Mouse (Mus musculus) embryonic facial prominence, embryonic 11.5 days (tissue): ENCODE measurements around the gene Cyp46a1. TPM values are rescaled to one million over a fixed set of nuclear protein-coding genes. Genes with fewer than 3 reads are reported as not detected.

Experiments used
- ATAC-seq: fragments of 200-750 bp; cut with Nextera tagmentation; replicated peaks from 2 replicates; pipeline ENCODE4 v1.8.0; 2017; ENCODE audit warnings: low read depth; ENCODE audit not compliant: insufficient number of reproducible peaks, low FRiP score, low TSS enrichment
- DNase-seq: peaks from one replicate; pipeline ENCODE4 v3.0.0-alpha.2; 2015; ENCODE audit warnings: low spot score
- H3K27ac ChIP-seq: fragments of 300-500 bp; sonication (generic); replicated peaks from 2 replicates; pipeline ENCODE4 v1.5.1; 2014; ENCODE audit warnings: mild to moderate bottlenecking, low read depth, low read length, control low read depth
- H3K27me3 ChIP-seq: fragments of 300-500 bp; sonication (generic); 2 replicates; pipeline ENCODE4 v1.6.1; 2014; ENCODE audit warnings: mild to moderate bottlenecking, low read length, moderate library complexity, mixed read lengths; ENCODE audit not compliant: control insufficient read depth, insufficient read depth
- H3K36me3 ChIP-seq: fragments of 300-500 bp; sonication (generic); replicated peaks from 2 replicates; pipeline ENCODE4 v1.6.1; 2014; ENCODE audit warnings: low read depth, mild to moderate bottlenecking, low read length, moderate library complexity, mixed read lengths; ENCODE audit not compliant: control insufficient read depth, insufficient read depth
- H3K4me1 ChIP-seq: fragments of 300-500 bp; sonication (generic); 2 replicates; pipeline ENCODE4 v1.6.1; 2014; ENCODE audit warnings: low read length, mixed read lengths; ENCODE audit not compliant: control insufficient read depth, insufficient read depth
- H3K4me2 ChIP-seq: fragments of 300-500 bp; sonication (generic); 2 replicates; pipeline ENCODE4 v1.6.1; 2014; ENCODE audit warnings: low read depth, mild to moderate bottlenecking, control low read depth, low read length, moderate library complexity
- H3K4me3 ChIP-seq: fragments of 300-500 bp; sonication (generic); 2 replicates; pipeline ENCODE4 v1.5.1; 2014; ENCODE audit warnings: low read depth, low read length, control low read depth
- H3K9ac ChIP-seq: fragments of 300-500 bp; sonication (generic); replicated peaks from 2 replicates; pipeline ENCODE4 v1.6.1; 2014; ENCODE audit warnings: mild to moderate bottlenecking, control low read depth, low read length
- H3K9me3 ChIP-seq: fragments of 300-500 bp; sonication (generic); replicated peaks from 2 replicates; pipeline ENCODE4 v1.6.1; 2016; ENCODE audit warnings: mild to moderate bottlenecking, low read length, inconsistent platforms, mixed read lengths; ENCODE audit not compliant: control insufficient read depth
- WGBS: fragments of 180-500 bp; shearing (Covaris S2); extraction: QIAGEN DNeasy Blood & Tissue Kit; methylation state at CpG from one replicate; pipeline ENCODE4 v1.1.7; 2014; 5-methylcytosine and 5-hydroxymethylcytosine counted together
- polyA plus RNA-seq: library from polyadenylated mRNA; unstranded; fragments of >200 nt; fragmentation: Nextera tagmentation; extraction: Ambion mirVana; gene quantifications from 2 replicates; pipeline ENCODE4 v1.2.1, GENCODE M21; 2014

The Cyp46a1 gene
- polyA plus RNA-seq, 1 experiment from 2014 or later = 2.9 TPM

DNA sequence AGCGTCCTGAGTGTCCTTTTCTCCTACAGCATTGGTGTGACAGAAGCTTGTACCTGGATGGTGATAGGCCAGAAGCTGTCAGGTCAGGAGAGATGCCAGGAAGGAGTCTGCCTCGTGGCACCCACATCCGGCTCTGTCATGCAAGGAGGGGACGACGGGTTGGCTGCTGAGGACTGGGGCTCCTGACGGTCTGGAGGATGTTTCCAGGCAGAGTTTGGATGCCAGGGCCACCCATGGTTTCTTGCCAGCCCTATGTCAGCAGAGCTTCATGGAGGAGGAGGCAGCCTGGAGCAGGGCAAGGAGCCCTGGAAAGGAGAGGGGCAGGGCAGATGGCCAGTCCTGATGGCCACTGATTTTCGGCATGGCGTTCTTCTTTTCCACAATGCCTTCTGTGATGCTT lies 65.0 kb downstream of the Cyp46a1 start:
- DNase-seq = no peak
- WGBS = 91% methylated on average over 8 of the region's 8 CpGs
- no peak for ATAC-seq

DNA sequence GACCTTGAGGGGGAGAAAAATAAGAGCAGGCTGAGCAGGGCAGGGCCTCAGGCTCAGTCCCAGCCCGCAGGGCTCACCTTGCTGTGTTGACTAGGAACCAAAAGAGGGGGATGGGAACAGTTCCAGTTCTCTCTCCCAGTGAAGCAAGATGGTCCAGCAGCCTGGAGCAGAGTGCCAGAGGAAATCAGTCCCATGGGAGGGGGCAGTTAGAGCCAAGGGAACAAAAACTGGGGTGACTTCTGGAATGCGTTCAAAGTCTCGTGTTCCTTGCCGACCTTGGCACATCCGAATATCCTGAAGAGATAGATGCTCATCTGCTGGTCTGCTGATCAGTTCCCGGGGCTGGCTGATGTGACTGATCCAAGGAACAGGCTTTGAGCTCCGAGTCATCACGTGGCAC lies 66.8 kb downstream of the Cyp46a1 start:
- Histone ChIP-seq H3K4me1 (no peaks in the 10 kb centered on the region), H3K9ac (no peak overlapping the region), H3K4me2 (no peak overlapping the region), H3K4me3 (no peak overlapping the region), H3K27ac (no peak overlapping the region), H3K36me3 (no peaks in the 10 kb centered on the region), H3K9me3 (no peaks in the 10 kb centered on the region), H3K27me3 (no peaks in the 10 kb centered on the region)
- 82% methylated on average over 8 of the region's 8 CpGs for WGBS
- DNase-seq (no peak), ATAC-seq (no peak)

More for the DNA sequence above, 65.0 kb downstream of the Cyp46a1 start:
- Histone ChIP-seq H3K9ac (no peak overlapping the region), H3K9me3 (no peaks in the 10 kb centered on the region), H3K27ac (no peak overlapping the region), H3K4me2 (no peak overlapping the region), H3K4me1 (no peaks in the 10 kb centered on the region), H3K4me3 (no peak overlapping the region), H3K27me3 (no peaks in the 10 kb centered on the region), H3K36me3 (no peaks in the 10 kb centered on the region)

DNA sequence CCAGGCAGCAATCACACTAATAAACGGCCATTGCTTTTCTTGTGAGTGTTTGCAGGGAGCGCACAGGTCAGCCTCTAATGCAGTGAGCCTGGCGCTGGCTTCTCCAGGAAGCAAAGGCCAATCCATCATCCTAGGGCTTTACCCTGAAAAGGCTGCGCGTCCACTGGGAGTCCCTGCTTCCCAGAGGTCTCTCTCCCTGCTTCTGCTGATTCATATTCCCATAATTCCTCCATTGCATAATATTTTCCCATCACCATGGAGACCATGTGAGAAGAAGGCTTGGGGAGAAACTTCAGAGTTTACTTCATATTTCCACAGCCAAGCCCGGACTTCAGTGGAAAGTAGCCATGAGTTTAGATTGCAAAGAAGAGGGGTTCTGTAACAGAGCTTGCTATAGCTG lies 69.8 kb downstream of the Cyp46a1 start:
- no peaks in the 10 kb centered on the region for H3K36me3 ChIP-seq
- H3K9ac ChIP-seq = no peak overlapping the region
- H3K4me2 ChIP-seq = no peak overlapping the region
- H3K4me3 ChIP-seq = no peak overlapping the region
- no peaks in the 10 kb centered on the region for H3K9me3 ChIP-seq
- H3K4me1 ChIP-seq = no peaks in the 10 kb centered on the region
- H3K27ac ChIP-seq = no peak overlapping the region
- 83% methylated on average over 6 of the region's 6 CpGs for WGBS
- DNase-seq (no peak), ATAC-seq (no peak)
- no peaks in the 10 kb centered on the region for H3K27me3 ChIP-seq

DNA sequence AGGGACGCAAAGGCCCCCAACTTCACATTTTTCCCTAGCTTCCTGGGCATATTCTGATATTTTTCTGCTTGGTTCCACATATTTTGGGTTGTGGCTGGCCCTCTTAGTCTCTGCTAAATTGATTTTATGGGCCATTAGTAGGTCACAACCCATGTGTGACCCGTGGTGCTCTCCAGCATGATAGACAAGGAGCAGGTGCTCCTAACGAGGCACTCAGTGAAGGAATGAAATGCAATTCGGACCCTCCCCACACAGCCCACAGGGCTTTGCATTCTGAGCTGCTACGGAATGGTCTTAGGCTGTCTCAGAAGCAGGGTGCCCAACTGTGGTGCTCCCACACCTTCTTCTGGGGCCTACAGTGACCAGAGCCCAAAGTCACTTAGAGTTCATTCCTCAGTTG lies 74.9 kb downstream of the Cyp46a1 start:
- 53% methylated on average over 5 of the region's 5 CpGs for WGBS
- H3K4me1 ChIP-seq = no peaks in the 10 kb centered on the region
- no peak overlapping the region for H3K27ac ChIP-seq
- DNase-seq (no peak), ATAC-seq (no peak)
- no peaks in the 10 kb centered on the region for H3K9me3 ChIP-seq
- H3K4me3 ChIP-seq = no peak overlapping the region
- no peak overlapping the region for H3K4me2 ChIP-seq
- no peaks in the 10 kb centered on the region for H3K27me3 ChIP-seq
- H3K36me3 ChIP-seq = no peaks in the 10 kb centered on the region
- no peak overlapping the region for H3K9ac ChIP-seq

DNA sequence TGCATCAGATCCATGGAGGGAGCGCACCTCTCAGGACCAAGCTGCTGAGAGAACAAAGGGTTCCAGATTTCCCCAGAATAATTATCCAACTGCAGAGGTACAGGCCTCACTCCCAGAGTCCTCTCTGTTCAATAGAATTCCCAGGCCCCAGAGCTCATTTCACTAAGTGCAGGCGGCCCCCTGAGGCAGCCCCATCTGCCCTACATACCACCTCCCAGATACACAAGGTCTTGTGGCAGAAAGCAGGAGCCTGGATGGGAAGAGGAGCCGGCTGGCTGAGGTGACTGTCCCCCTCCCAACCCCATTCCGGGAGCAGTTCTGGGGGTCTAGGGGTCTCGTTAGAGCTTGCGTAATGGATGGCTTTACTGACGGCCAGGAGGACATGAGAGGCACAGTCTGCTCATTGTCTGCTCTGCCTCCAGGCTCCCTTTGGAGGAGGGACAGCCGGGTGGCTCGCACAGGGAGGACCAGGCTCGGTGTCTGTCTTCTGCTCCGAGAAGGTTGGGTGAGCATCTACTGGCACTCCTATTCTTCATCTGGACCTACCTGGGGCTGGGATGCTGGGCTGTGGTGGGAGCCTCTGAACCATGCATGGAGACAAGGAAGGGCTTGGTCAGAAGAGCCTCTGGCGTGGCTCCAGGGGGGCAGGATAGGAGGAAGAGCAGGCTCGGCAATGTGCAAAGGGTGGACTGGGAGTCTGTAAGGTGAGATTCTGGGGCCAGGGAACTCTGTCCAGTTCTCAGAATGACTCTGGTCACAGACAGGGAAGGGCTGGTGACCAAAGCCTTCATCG lies 76.4 kb downstream of the Cyp46a1 start:
- WGBS = 43% methylated on average over 14 of the region's 14 CpGs
- H3K9me3 ChIP-seq = no peaks in the 10 kb centered on the region
- DNase-seq (no peak), ATAC-seq (peak; percentile 42)
- no peak overlapping the region for H3K4me2 ChIP-seq
- H3K36me3 ChIP-seq = no peaks in the 10 kb centered on the region
- no peaks in the 10 kb centered on the region for H3K27me3 ChIP-seq
- no peaks in the 10 kb centered on the region for H3K4me1 ChIP-seq
- H3K9ac ChIP-seq = peak overlapping the region; percentile 22; the same call in 1 of the 2 replicates
- H3K27ac ChIP-seq = 0 out of 2 replicates have a peak overlapping the region, but pooled peaks have one; percentile 20
- H3K4me3 ChIP-seq = no peak overlapping the region

Other genes with a start within 250 kb of the Cyp46a1 start
- gene Setd3, start 155.1 kb upstream of the Cyp46a1 start, polyA plus RNA-seq = 86.6 and 101 TPM in 2 replicates
- 7.8 and 8.3 TPM in 2 replicates for gene Ccnk, start 154.8 kb upstream of the Cyp46a1 start, polyA plus RNA-seq
- 8.4 and 9.8 TPM in 2 replicates for gene Ccdc85c, start 59.0 kb upstream of the Cyp46a1 start, polyA plus RNA-seq
- 0.43 and 0.59 TPM in 2 replicates for gene Hhipl1, start 28.1 kb upstream of the Cyp46a1 start, polyA plus RNA-seq
- gene Eml1, start 36.6 kb downstream of the Cyp46a1 start, polyA plus RNA-seq = 64.1 and 69.7 TPM in 2 replicates
- gene Evl, start 220.3 kb downstream of the Cyp46a1 start, polyA plus RNA-seq = 88.1 and 91.0 TPM in 2 replicates